Mouse (Mus musculus): ENCODE data around the gene Ranbp10. TPM values are rescaled to one million over a fixed set of nuclear protein-coding genes. Genes with fewer than 3 reads are reported as not detected.

Ranbp10 gene
- polyA plus RNA-seq, 1 experiment from 2014 or later, result 11.7 TPM

DNA sequence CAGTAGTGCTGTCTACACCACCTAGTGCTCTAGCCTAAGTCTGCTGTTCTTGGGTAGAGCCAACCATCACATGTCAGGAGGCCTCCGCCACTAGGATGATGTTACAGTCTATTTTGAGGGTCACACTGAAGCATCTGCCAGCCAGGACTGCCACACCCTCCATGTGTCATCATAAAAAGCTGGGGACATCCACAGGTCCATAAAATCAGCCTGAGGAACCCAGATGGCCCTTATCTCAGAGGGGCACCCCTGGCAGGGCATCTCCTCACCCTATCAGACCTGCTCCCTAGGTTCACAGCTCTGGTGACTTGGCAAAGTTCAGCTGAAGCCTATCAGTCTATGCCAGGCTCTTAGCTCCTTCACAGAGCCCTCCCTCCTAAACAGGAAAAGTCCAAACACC lies 6.2 kb downstream of the Ranbp10 start:
- no peaks in the 10 kb centered on the region for H3K9me3 ChIP-seq (ENCODE audit: control insufficient read depth, low read length)
- no peak overlapping the region for H3K27ac ChIP-seq (ENCODE audit: low read depth)
- 91% methylated on average over 1 of the region's 1 CpGs for whole genome bisulfite sequencing
- DNase-seq (ENCODE audit: low spot score), result no peak
- peaks cover 4% of the 10 kb centered on the region for H3K4me1 ChIP-seq (replicated peaks; ENCODE audit: control insufficient read depth, insufficient read depth, low read length)
- H3K27me3 ChIP-seq (replicated peaks; ENCODE audit: control insufficient read depth, insufficient read depth, low read length), result no peaks in the 10 kb centered on the region
- no peak overlapping the region for H3K4me2 ChIP-seq (ENCODE audit: low read length)
- H3K4me3 ChIP-seq (ENCODE audit: low read depth, low read length), result no peak overlapping the region
- peaks cover 58% of the 10 kb centered on the region for H3K36me3 ChIP-seq (ENCODE audit: control insufficient read depth, insufficient read depth, low read length)
- no peak overlapping the region for H3K9ac ChIP-seq (ENCODE audit: low read length)
- no peak for ATAC-seq (replicated peaks; ENCODE audit: low FRiP score, low TSS enrichment, low read depth)

DNA sequence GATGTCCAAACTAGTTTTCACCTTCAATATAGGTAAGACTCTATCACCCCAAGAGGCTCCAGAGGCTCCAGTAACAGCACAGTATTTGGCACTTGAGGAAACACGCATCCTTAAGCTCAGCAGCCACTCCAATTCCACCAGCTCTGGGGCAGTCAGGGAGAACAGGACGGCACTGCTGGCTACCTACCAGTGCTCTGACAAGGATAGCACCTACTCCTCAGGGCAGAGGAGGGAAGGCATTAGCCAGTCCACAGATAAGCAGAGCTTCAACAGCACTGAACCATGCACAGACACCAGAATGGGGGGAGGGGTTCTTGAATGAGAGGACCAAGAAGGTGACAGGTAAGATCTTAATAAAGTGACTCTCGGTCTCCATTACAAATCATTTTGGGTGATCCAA lies 7.5 kb downstream of the Ranbp10 start:
- Histone ChIP-seq H3K9ac (ENCODE audit: low read length) (no peak overlapping the region), H3K36me3 (ENCODE audit: control insufficient read depth, insufficient read depth, low read length) (peaks cover 55% of the 10 kb centered on the region), H3K27me3 (replicated peaks; ENCODE audit: control insufficient read depth, insufficient read depth, low read length) (no peaks in the 10 kb centered on the region), H3K27ac (ENCODE audit: low read depth) (no peak overlapping the region), H3K9me3 (ENCODE audit: control insufficient read depth, low read length) (no peaks in the 10 kb centered on the region), H3K4me3 (ENCODE audit: low read depth, low read length) (no peak overlapping the region), H3K4me1 (replicated peaks; ENCODE audit: control insufficient read depth, insufficient read depth, low read length) (no peaks in the 10 kb centered on the region), H3K4me2 (ENCODE audit: low read length) (no peak overlapping the region)
- ATAC-seq (replicated peaks; ENCODE audit: low FRiP score, low TSS enrichment, low read depth), result no peak
- no peak for DNase-seq (ENCODE audit: low spot score)
- WGBS, result 90% methylated on average over 3 of the region's 3 CpGs

DNA sequence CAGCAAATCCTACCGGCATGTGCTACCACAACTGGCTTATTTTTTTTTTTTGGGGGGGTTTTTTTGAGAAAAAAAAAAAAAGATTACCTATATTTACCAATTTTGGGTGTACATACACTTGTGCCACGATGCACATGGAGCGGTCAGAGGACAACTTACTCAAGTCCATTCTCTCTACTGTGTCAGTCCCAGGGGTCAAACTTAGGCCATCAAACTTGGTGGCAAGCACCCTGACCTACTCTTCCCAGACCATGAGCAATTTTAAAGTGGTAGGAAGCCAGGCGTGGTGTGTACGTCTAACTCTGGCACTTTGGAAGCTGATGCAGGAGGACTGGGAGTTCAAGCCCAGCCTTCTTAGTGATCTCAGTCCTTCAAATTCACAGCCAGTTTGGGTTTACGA lies 13.9 kb downstream of the Ranbp10 start:
- no peaks in the 10 kb centered on the region for H3K4me1 ChIP-seq (replicated peaks; ENCODE audit: control insufficient read depth, insufficient read depth, low read length)
- H3K4me3 ChIP-seq (ENCODE audit: low read depth, low read length), result no peak overlapping the region
- DNase-seq (ENCODE audit: low spot score) (no peak), ATAC-seq (replicated peaks; ENCODE audit: low FRiP score, low TSS enrichment, low read depth) (no peak)
- H3K9me3 ChIP-seq (ENCODE audit: control insufficient read depth, low read length), result no peaks in the 10 kb centered on the region
- 93% methylated on average over 6 of the region's 6 CpGs for WGBS
- H3K36me3 ChIP-seq (ENCODE audit: control insufficient read depth, insufficient read depth, low read length), result peaks cover 20% of the 10 kb centered on the region; the same call in 1 of the 2 replicates
- H3K27ac ChIP-seq (ENCODE audit: low read depth), result no peak overlapping the region
- H3K4me2 ChIP-seq (ENCODE audit: low read length), result no peak overlapping the region
- no peak overlapping the region for H3K9ac ChIP-seq (ENCODE audit: low read length)
- H3K27me3 ChIP-seq (replicated peaks; ENCODE audit: control insufficient read depth, insufficient read depth, low read length), result no peaks in the 10 kb centered on the region

DNA sequence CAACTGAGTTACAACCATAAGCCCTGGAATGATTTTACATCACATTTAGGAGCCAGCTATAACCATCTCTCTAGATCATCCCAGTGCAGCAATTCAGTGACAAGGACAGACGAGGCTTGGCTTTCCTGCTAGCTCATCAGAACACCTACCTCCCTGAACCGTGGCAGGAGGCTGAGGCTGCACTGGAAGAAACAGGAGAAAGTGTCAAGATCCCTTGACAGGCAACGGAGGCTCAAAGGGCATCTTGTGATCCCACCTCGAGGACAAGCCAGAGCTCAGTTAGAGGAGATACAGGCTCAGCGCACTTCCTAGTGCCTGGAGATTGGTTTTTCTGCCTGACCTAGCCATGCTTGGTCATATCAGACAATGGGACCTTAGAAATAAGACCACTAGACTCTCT lies 14.6 kb downstream of the Ranbp10 start:
- H3K9me3 ChIP-seq (ENCODE audit: control insufficient read depth, low read length), result no peaks in the 10 kb centered on the region
- DNase-seq (ENCODE audit: low spot score) (no peak), ATAC-seq (replicated peaks; ENCODE audit: low FRiP score, low TSS enrichment, low read depth) (no peak)
- no peaks in the 10 kb centered on the region for H3K27me3 ChIP-seq (replicated peaks; ENCODE audit: control insufficient read depth, insufficient read depth, low read length)
- H3K4me1 ChIP-seq (replicated peaks; ENCODE audit: control insufficient read depth, insufficient read depth, low read length), result no peaks in the 10 kb centered on the region
- no peak overlapping the region for H3K4me2 ChIP-seq (ENCODE audit: low read length)
- no peak overlapping the region for H3K27ac ChIP-seq (ENCODE audit: low read depth)
- H3K4me3 ChIP-seq (ENCODE audit: low read depth, low read length), result no peak overlapping the region
- no peak overlapping the region for H3K9ac ChIP-seq (ENCODE audit: low read length)
- H3K36me3 ChIP-seq (ENCODE audit: control insufficient read depth, insufficient read depth, low read length), result peaks cover 20% of the 10 kb centered on the region; the same call in 1 of the 2 replicates
- WGBS, result 88% methylated on average over 5 of the region's 5 CpGs

DNA sequence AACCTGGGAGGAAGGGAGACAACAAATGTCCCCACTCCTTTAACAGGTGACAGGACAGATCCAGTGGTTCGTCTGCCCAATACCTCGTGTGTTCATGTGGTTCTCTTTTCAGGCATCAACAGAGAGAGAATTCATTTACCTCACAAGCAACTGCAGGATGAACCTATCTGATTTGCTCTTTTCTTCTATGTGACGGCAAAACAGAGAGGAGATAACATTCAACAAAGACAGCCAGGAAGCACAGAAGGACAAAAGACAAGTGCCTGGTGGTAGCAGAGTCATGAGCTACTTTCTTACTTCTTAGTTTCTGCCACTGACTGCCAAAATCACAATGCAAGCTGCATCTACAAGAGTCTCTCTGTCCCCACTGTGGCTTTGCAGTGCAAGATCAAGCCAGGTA lies 15.6 kb downstream of the Ranbp10 start:
- DNase-seq (ENCODE audit: low spot score), result no peak
- Histone ChIP-seq H3K9ac (ENCODE audit: low read length) (no peak overlapping the region), H3K27me3 (replicated peaks; ENCODE audit: control insufficient read depth, insufficient read depth, low read length) (no peaks in the 10 kb centered on the region), H3K9me3 (ENCODE audit: control insufficient read depth, low read length) (no peaks in the 10 kb centered on the region), H3K36me3 (ENCODE audit: control insufficient read depth, insufficient read depth, low read length) (peaks cover 20% of the 10 kb centered on the region; the same call in 1 of the 2 replicates), H3K4me2 (ENCODE audit: low read length) (no peak overlapping the region), H3K4me1 (replicated peaks; ENCODE audit: control insufficient read depth, insufficient read depth, low read length) (no peaks in the 10 kb centered on the region), H3K27ac (ENCODE audit: low read depth) (no peak overlapping the region), H3K4me3 (ENCODE audit: low read depth, low read length) (no peak overlapping the region)
- WGBS, result 82% methylated on average over 3 of the region's 3 CpGs
- no peak for ATAC-seq (replicated peaks; ENCODE audit: low FRiP score, low TSS enrichment, low read depth)

DNA sequence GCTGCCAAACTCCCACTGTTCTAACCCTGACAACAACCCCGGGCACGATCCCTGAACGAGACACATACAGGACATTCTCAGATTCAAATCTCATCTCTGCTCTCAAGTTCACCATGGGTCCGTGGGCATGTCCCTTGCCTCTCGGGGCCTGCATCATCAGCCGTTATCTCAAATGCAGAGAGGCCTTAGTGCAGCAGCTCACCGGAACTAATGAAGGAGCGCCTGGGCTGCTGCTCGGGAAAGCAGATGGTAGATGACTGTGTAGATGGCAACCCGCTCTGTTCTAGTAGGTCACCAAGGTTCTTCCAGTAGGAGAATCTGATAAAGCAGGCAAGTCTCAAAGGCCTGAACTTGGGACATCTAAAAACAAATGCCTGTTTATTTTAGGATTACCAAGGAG lies 16.1 kb downstream of the Ranbp10 start:
- 90% methylated on average over 10 of the region's 10 CpGs for WGBS
- no peak overlapping the region for H3K4me3 ChIP-seq (ENCODE audit: low read depth, low read length)
- no peak for ATAC-seq (replicated peaks; ENCODE audit: low FRiP score, low TSS enrichment, low read depth)

DNA sequence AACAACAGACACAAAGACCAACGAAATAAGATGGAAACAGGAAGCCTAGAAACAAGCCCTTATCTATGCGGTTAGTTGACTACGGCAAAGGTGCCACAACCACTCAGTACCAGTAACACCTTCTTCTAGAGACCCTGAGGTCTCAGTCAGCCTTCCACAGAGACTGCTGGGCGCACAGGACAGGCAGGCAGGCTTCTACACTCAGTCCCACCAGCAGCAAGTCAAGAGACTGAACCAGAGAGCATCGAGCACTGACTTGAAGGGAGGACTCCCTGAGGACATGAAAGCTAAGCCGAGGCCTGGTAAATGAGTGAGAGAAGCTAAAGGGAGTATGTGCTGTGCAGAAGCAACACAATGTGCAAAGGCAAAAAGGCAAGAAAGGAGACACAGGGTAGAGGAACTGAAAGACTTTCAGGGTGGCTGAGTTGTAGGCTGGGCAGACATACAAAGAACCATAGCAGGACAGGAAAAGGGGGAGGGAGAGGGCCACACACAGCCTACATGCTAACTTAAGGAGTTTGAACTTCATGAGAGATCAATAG lies 16.8 kb downstream of the Ranbp10 start:
- ATAC-seq (replicated peaks; ENCODE audit: low FRiP score, low TSS enrichment, low read depth) (no peak), DNase-seq (ENCODE audit: low spot score) (no peak)
- Histone ChIP-seq H3K9ac (ENCODE audit: low read length) (no peak overlapping the region), H3K36me3 (ENCODE audit: control insufficient read depth, insufficient read depth, low read length) (peaks cover 18% of the 10 kb centered on the region), H3K27ac (ENCODE audit: low read depth) (no peak overlapping the region), H3K4me2 (ENCODE audit: low read length) (no peak overlapping the region), H3K27me3 (replicated peaks; ENCODE audit: control insufficient read depth, insufficient read depth, low read length) (no peaks in the 10 kb centered on the region), H3K4me1 (replicated peaks; ENCODE audit: control insufficient read depth, insufficient read depth, low read length) (no peaks in the 10 kb centered on the region), H3K9me3 (ENCODE audit: control insufficient read depth, low read length) (no peaks in the 10 kb centered on the region), H3K4me3 (ENCODE audit: low read depth, low read length) (no peak overlapping the region)
- WGBS, result 89% methylated on average over 6 of the region's 6 CpGs

More for the DNA sequence above, 16.1 kb downstream of the Ranbp10 start:
- H3K4me1 ChIP-seq (replicated peaks; ENCODE audit: control insufficient read depth, insufficient read depth, low read length), result no peaks in the 10 kb centered on the region
- no peak overlapping the region for H3K4me2 ChIP-seq (ENCODE audit: low read length)
- no peaks in the 10 kb centered on the region for H3K9me3 ChIP-seq (ENCODE audit: control insufficient read depth, low read length)
- no peaks in the 10 kb centered on the region for H3K27me3 ChIP-seq (replicated peaks; ENCODE audit: control insufficient read depth, insufficient read depth, low read length)
- H3K9ac ChIP-seq (ENCODE audit: low read length), result no peak overlapping the region
- peaks cover 20% of the 10 kb centered on the region; the same call in 1 of the 2 replicates for H3K36me3 ChIP-seq (ENCODE audit: control insufficient read depth, insufficient read depth, low read length)
- DNase-seq (ENCODE audit: low spot score), result no peak
- no peak overlapping the region for H3K27ac ChIP-seq (ENCODE audit: low read depth)

DNA sequence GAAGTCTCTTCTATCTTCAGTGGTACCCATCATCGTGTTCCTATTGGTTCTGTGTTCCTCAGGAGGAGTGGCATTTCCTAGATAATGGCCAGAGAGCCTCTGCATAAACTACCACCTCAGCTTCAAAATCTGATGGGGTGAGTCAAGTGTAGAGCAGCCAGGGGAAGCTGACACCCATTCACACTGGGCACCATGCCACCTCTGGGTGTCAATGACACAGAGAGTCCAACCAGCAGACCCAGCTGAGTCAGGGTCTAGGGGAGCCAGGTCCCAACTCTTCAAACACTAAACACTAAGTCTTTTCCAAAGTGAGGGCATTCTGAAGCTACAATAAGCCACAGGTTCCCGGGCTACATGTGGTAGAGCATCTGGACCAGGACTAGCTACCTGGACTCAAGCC lies 18.7 kb downstream of the Ranbp10 start:
- no peaks in the 10 kb centered on the region for H3K4me1 ChIP-seq (replicated peaks; ENCODE audit: control insufficient read depth, insufficient read depth, low read length)
- DNase-seq (ENCODE audit: low spot score) (no peak), ATAC-seq (replicated peaks; ENCODE audit: low FRiP score, low TSS enrichment, low read depth) (no peak)
- no peak overlapping the region for H3K4me3 ChIP-seq (ENCODE audit: low read depth, low read length)
- H3K36me3 ChIP-seq (ENCODE audit: control insufficient read depth, insufficient read depth, low read length), result peaks cover 23% of the 10 kb centered on the region
- no peak overlapping the region for H3K4me2 ChIP-seq (ENCODE audit: low read length)
- no peaks in the 10 kb centered on the region for H3K9me3 ChIP-seq (ENCODE audit: control insufficient read depth, low read length)
- H3K27ac ChIP-seq (ENCODE audit: low read depth), result no peak overlapping the region
- H3K9ac ChIP-seq (ENCODE audit: low read length), result no peak overlapping the region
- 97% methylated on average over 2 of the region's 2 CpGs for WGBS
- H3K27me3 ChIP-seq (replicated peaks; ENCODE audit: control insufficient read depth, insufficient read depth, low read length), result no peaks in the 10 kb centered on the region

DNA sequence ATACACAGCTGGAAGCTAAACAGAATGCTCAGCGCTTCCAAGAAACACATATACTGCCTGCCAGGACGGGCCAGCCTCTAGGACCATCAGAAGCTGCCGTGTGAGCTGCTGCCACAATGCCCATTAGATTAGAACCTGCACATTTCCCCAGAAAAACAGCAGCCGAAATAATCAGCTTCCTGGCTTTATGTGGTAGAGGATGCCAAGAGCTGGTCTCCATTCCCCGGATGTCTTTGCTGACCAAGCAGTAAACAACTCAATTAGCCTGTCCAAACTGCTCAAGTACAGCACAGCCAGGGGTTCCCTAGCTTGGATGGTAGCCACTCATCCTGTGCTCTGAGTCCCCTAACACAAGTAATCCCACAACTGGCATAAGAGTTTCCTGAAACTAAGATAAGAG lies 19.4 kb downstream of the Ranbp10 start:
- ATAC-seq (replicated peaks; ENCODE audit: low FRiP score, low TSS enrichment, low read depth), result no peak
- H3K4me2 ChIP-seq (ENCODE audit: low read length), result no peak overlapping the region
- H3K27ac ChIP-seq (ENCODE audit: low read depth), result no peak overlapping the region
- H3K4me3 ChIP-seq (ENCODE audit: low read depth, low read length), result no peak overlapping the region
- no peak for DNase-seq (ENCODE audit: low spot score)
- H3K4me1 ChIP-seq (replicated peaks; ENCODE audit: control insufficient read depth, insufficient read depth, low read length), result no peaks in the 10 kb centered on the region
- H3K9ac ChIP-seq (ENCODE audit: low read length), result no peak overlapping the region
- H3K27me3 ChIP-seq (replicated peaks; ENCODE audit: control insufficient read depth, insufficient read depth, low read length), result no peaks in the 10 kb centered on the region
- WGBS, result 85% methylated on average over 5 of the region's 5 CpGs
- H3K9me3 ChIP-seq (ENCODE audit: control insufficient read depth, low read length), result no peaks in the 10 kb centered on the region
- H3K36me3 ChIP-seq (ENCODE audit: control insufficient read depth, insufficient read depth, low read length), result peaks cover 27% of the 10 kb centered on the region
